In the genomic region with DNA sequence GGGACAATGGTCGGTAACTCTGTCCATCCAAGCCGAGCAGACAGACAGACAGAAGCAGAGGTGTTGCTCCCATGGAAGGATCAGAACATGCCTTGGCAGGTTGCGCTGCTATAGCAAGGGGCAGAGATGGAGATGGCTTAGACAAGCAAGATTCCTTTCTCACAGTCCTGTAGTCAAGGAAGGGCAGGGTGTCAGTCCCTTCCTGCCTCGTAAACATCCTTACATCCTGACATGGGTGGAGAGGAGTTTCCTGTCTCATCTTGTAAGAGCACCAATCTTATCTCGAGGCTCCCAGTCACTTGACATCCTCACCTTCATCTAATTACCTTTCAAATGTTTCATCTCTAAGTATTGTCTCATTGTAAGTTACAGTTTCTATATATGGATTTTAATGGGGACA, we compare ENCODE assay signal across 16 mouse cellular contexts.
"Had no signal": no experiment of that assay in that cellular context is flagged by ENCODE, and none has a peak within 500 bp of the region (broad histone marks: within the 10 kb centered on the region; RNA-seq: fewer than 3 reads in every experiment).

No protein-coding gene starts in this region.

- H3K36me3 ChIP-seq: liver, embryonic 13.5 days; neural tube, embryonic 12.5 days; stomach, embryonic 15.5 days had no signal

- H3K27me3 ChIP-seq: liver, embryonic 13.5 days; neural tube, embryonic 12.5 days; stomach, embryonic 15.5 days had no signal

- H3K9me3 ChIP-seq: liver, embryonic 13.5 days; neural tube, embryonic 12.5 days; stomach, embryonic 15.5 days had no signal

- H3K9ac ChIP-seq: liver, embryonic 13.5 days; neural tube, embryonic 12.5 days; stomach, embryonic 15.5 days had no signal

- DNase-seq: kidney, adult 18-20 months; kidney, postnatal 25 days; layer of hippocampus, postnatal 36 days; left cerebral cortex, postnatal 4 days; liver, embryonic 13.5 days; midbrain, embryonic 14.5 days; retina, postnatal 1 day; right cerebral cortex, postnatal 25 days; spleen, adult 18-20 months; thymus, postnatal 25 days had no signal

- H3K27ac ChIP-seq: kidney, postnatal 0 days; liver, embryonic 13.5 days; neural tube, embryonic 12.5 days; stomach, embryonic 15.5 days had no signal

- H3K4me2 ChIP-seq: liver, embryonic 13.5 days; midbrain, embryonic 11.5 days; neural tube, embryonic 12.5 days; stomach, embryonic 15.5 days had no signal

- H3K4me3 ChIP-seq: liver, embryonic 13.5 days; neural tube, embryonic 12.5 days; stomach, embryonic 15.5 days had no signal

- H3K4me1 ChIP-seq: liver, embryonic 13.5 days; neural tube, embryonic 12.5 days; stomach, embryonic 15.5 days had no signal

- ATAC-seq: inflammation-experienced regulatory T-cells, adult 6 months; intestine, embryonic 16.5 days had no signal
